Mouse (Mus musculus) liver, postnatal 0 days (tissue): ENCODE results near the gene Fen1.

Experiments used
- CTCF ChIP-seq: sonication (generic); IDR thresholded peaks from 2 replicates; pipeline ENCODE4 v1.5.1; 2016; ENCODE audit warnings: antibody characterized with exemption, low read depth
- EP300 ChIP-seq: IDR thresholded peaks from 2 replicates; pipeline ENCODE4 v1.6.1; 2016; ENCODE audit warnings: antibody characterized with exemption, low read depth, mild to moderate bottlenecking

GRCm38 (mm10) chr19:10203146-10203847 lies 672 bp downstream of the Fen1 start:
- no peak for TF ChIP-seq CTCF
- peak; percentile 88 for TF ChIP-seq EP300
